Mouse (Mus musculus) heart, embryonic 14.5 days (tissue): ENCODE data around the gene Sbno2. TPM values are rescaled to one million over a fixed set of nuclear protein-coding genes. Genes with fewer than 3 reads are reported as not detected.
"Not testable (repeated sequence)": the region's sequence is repeated elsewhere in the genome, so short reads cannot be mapped to it uniquely, and the experiment has no call there.

ENCODE experiments used
- ATAC-seq: fragments of 200-750 bp; cut with Nextera tagmentation; 2 replicates; pipeline ENCODE4 v1.8.0; 2017; ENCODE audit warnings: low read depth, moderate TSS enrichment; ENCODE audit not compliant: insufficient number of reproducible peaks, insufficient read depth, low FRiP score
- H3K27ac ChIP-seq, 2 experiments: fragments of 200-500 bp in 1 of 2; fragments of 300-500 bp in 1 of 2; sonication (generic) in 1 of 2; replicated peaks in 1 of 2; 2 replicates each; pipeline ENCODE4 v1.5.1; 2012 to 2014; ENCODE audit warnings: low read depth in 2 of 2, low read length in 2 of 2, control low read depth in 1 of 2, mild to moderate bottlenecking in 1 of 2, mixed read lengths in 1 of 2; ENCODE audit not compliant: control insufficient read depth in 1 of 2, insufficient read depth in 1 of 2
- H3K27me3 ChIP-seq: fragments of 300-500 bp; sonication (generic); 2 replicates; pipeline ENCODE4 v1.6.1; 2014; ENCODE audit warnings: mild to moderate bottlenecking, low read length, control low read depth; ENCODE audit not compliant: control insufficient read depth, insufficient read depth
- H3K36me3 ChIP-seq: fragments of 300-500 bp; sonication (generic); 2 replicates; pipeline ENCODE4 v1.6.1; 2014; ENCODE audit warnings: mild to moderate bottlenecking, control low read depth, low read length, mixed read lengths; ENCODE audit not compliant: control insufficient read depth, insufficient read depth
- H3K4me1 ChIP-seq, 2 experiments: fragments of 200-500 bp in 1 of 2; fragments of 300-500 bp in 1 of 2; sonication (generic) in 1 of 2; 2 replicates each; pipeline ENCODE4 v1.6.1; 2012 to 2014; ENCODE audit warnings: low read length in 2 of 2, control low read depth in 1 of 2, mixed read lengths in 1 of 2; ENCODE audit not compliant: control insufficient read depth in 2 of 2, insufficient read depth in 2 of 2
- H3K4me2 ChIP-seq: fragments of 300-500 bp; sonication (generic); 2 replicates; pipeline ENCODE4 v1.6.1; 2014; ENCODE audit warnings: mild to moderate bottlenecking, low read length
- H3K4me3 ChIP-seq, 2 experiments: fragments of 200-500 bp in 1 of 2; fragments of 300-500 bp in 1 of 2; sonication (generic) in 1 of 2; 2 replicates each; pipeline ENCODE4 v1.5.1; 2012 to 2014; ENCODE audit warnings: low read length in 2 of 2, mild to moderate bottlenecking in 2 of 2, control low read depth in 1 of 2, low read depth in 1 of 2, moderate library complexity in 1 of 2; ENCODE audit not compliant: control insufficient read depth in 1 of 2, insufficient read depth in 1 of 2
- H3K9ac ChIP-seq: fragments of 300-500 bp; sonication (generic); 2 replicates; pipeline ENCODE4 v1.6.1; 2014; ENCODE audit warnings: mild to moderate bottlenecking, low read length
- H3K9me3 ChIP-seq: fragments of 300-500 bp; sonication (generic); 2 replicates; pipeline ENCODE4 v1.6.1; 2016; ENCODE audit warnings: low read length, control low read depth; ENCODE audit not compliant: control insufficient read depth
- WGBS: fragments of 180-500 bp; shearing (Covaris S2); extraction: QIAGEN DNeasy Blood & Tissue Kit; methylation state at CpG from one replicate; pipeline ENCODE4 v1.1.7; 2014; 5-methylcytosine and 5-hydroxymethylcytosine counted together
- polyA plus RNA-seq: library from polyadenylated mRNA; unstranded; fragments of >200 nt; fragmentation: Nextera tagmentation; extraction: Ambion mirVana; gene quantifications from 2 replicates; pipeline ENCODE4 v1.2.1, GENCODE M21; 2014

The Sbno2 gene
- polyA plus RNA-seq, 1 experiment from 2014 or later, result 9.5 TPM

DNA sequence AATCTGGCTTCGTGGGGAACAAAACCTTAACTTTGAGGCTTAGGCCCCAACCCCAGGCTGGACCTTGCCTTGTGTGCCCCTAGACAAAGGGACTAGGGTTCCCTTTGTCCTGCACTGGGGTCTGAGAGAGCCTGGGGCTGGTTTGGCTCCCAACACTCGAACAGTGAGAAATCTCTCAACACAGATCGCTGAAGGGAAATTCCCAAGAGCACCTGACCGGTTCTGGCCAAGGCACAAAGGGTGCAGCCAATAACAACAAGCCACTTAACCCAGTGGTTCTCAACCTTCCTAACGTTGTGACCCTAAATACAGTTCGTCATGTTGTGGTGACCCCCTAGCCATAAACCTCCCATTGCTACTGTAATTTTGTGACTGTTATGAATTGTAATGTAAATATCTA, 55.1 kb downstream of the Sbno2 start:
- whole genome bisulfite sequencing, result 36% methylated on average over 6 of the region's 6 CpGs
- peak overlapping the region in 1 of 2 experiments; percentile 79; a peak in 1 of 4 replicates for H3K27ac ChIP-seq
- ATAC-seq, result no peak

GRCm38 (mm10) chr10:80048834-80049233, 56.5 kb downstream of the Sbno2 start:
- H3K9me3 ChIP-seq, result no peaks in the 10 kb centered on the region
- no peaks in the 10 kb centered on the region for H3K36me3 ChIP-seq
- 0 out of 2 replicates have a peak overlapping the region, but pooled peaks have one; percentile 16 for H3K9ac ChIP-seq
- no peak overlapping the region for H3K4me2 ChIP-seq
- ATAC-seq, result no peak
- H3K4me3 ChIP-seq, result no peak overlapping the region
- peaks cover 23 to 46% of the 10 kb centered on the region in 2 experiments for H3K4me1 ChIP-seq
- H3K27me3 ChIP-seq, result no peaks in the 10 kb centered on the region
- 34% methylated on average over 3 of the region's 3 CpGs for WGBS
- H3K27ac ChIP-seq, result peak overlapping the region in 1 of 2 experiments; percentile 19; a peak in 1 of 4 replicates

More for the DNA sequence above, 55.1 kb downstream of the Sbno2 start:
- Histone ChIP-seq H3K4me3 (no peak overlapping the region), H3K27me3 (no peaks in the 10 kb centered on the region), H3K9ac (peak overlapping the region; percentile 31), H3K4me2 (no peak overlapping the region), H3K9me3 (no peaks in the 10 kb centered on the region), H3K4me1 (peaks cover 25 to 55% of the 10 kb centered on the region in 2 experiments), H3K36me3 (peaks cover 3% of the 10 kb centered on the region; the same call in 1 of the 2 replicates)

DNA sequence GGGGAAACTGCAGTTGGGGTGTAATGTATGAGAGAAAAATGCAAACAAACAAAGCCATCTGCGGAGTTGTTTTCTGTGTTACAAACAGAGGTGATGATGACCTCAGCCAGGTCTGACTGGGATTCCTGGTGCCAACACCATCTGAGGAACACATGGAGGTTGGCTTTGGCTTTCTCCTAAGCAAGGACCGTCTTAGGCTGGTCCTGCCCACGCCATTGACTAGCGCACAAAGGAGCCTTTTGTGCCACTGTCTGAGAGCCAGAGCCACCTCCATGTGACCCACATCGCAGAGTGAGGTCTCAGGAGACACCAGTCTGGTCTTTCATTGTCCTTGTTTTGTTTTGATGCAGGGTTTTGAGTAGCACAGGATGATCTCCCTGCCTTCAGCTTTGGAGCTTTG, 57.0 kb downstream of the Sbno2 start:
- peak overlapping the region in 1 of 2 experiments; percentile 19; a peak in 1 of 4 replicates for H3K27ac ChIP-seq
- 34% methylated on average over 5 of the region's 5 CpGs for WGBS
- H3K27me3 ChIP-seq, result no peaks in the 10 kb centered on the region
- ATAC-seq, result no peak
- H3K9me3 ChIP-seq, result no peaks in the 10 kb centered on the region
- H3K4me1 ChIP-seq, result peaks cover 23 to 46% of the 10 kb centered on the region in 2 experiments
- 0 out of 2 replicates have a peak overlapping the region, but pooled peaks have one; percentile 16 for H3K9ac ChIP-seq
- no peaks in the 10 kb centered on the region for H3K36me3 ChIP-seq
- H3K4me3 ChIP-seq, result no peak overlapping the region
- no peak overlapping the region for H3K4me2 ChIP-seq

- no peak within 1 kb of the TSS for H3K9ac ChIP-seq
- no peaks in the 10 kb centered on the region for H3K9me3 ChIP-seq
- no peak for ATAC-seq
- H3K36me3 ChIP-seq, result no peaks in the 10 kb centered on the region
- 61% methylated on average over 9 of the region's 9 CpGs for WGBS
- H3K27ac ChIP-seq, result no peak within 1 kb of the TSS; a peak in 1 of 4 replicates
- H3K4me2 ChIP-seq, result no peak within 1 kb of the TSS
- peaks cover 19 to 37% of the 10 kb centered on the region in 2 experiments for H3K4me1 ChIP-seq
- H3K4me3 ChIP-seq, result no peak within 1 kb of the TSS
- no peaks in the 10 kb centered on the region for H3K27me3 ChIP-seq
These were observed 58.3 kb downstream of the Sbno2 start, which contains the start of gene Gpx4 for GRCm38 (mm10) chr10:80047041-80047565. Gene Gpx4, plus strand, starts transcription at chr10:80047166.

DNA sequence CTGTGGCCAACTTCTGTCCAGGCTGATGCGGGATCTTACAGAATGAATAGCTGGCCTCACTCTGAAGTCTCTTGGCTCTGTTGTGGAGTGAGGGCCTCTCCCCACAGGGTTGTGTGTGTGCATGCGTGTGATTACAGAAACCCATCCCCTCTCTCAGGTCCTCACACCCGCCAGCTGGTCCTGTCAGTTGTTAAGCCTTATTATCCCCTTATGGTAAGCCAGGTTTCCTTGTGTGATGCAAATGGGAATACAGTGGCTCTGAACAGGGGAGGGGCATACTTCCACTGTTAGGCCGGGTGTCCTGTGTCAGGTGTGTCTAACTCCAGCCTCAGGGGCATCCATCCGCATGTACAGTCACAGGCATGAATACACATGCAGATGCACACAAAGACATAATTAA, 59.6 kb downstream of the Sbno2 start:
- no peak for ATAC-seq
- H3K36me3 ChIP-seq, result no peaks in the 10 kb centered on the region
- no peaks in the 10 kb centered on the region for H3K9me3 ChIP-seq
- H3K4me3 ChIP-seq, result no peak overlapping the region
- H3K27me3 ChIP-seq, result no peaks in the 10 kb centered on the region
- no peak overlapping the region for H3K4me2 ChIP-seq
- H3K9ac ChIP-seq, result no peak overlapping the region
- H3K4me1 ChIP-seq, result peaks cover 14 to 24% of the 10 kb centered on the region in 2 experiments; a peak in 3 of 4 replicates
- no peak overlapping the region for H3K27ac ChIP-seq
- 84% methylated on average over 5 of the region's 5 CpGs for WGBS

- whole genome bisulfite sequencing, result 85% methylated on average over 2 of the region's 4 CpGs
- not testable (repeated sequence) for H3K27me3 ChIP-seq, H3K4me2 ChIP-seq, H3K36me3 ChIP-seq, H3K9me3 ChIP-seq, H3K27ac ChIP-seq, ATAC-seq, H3K9ac ChIP-seq, H3K4me3 ChIP-seq
- H3K4me1 ChIP-seq, result peaks cover 11 to 23% of the 10 kb centered on the region in 2 experiments; a peak in 3 of 4 replicates
These were observed 60.0 kb downstream of the Sbno2 start for GRCm38 (mm10) chr10:80045364-80045763.

- no peak for ATAC-seq
- H3K9ac ChIP-seq, result no peak overlapping the region
- 51% methylated on average over 4 of the region's 4 CpGs for WGBS
These were observed 61.3 kb downstream of the Sbno2 start for GRCm38 (mm10) chr10:80044087-80044486.

More at GRCm38 (mm10) chr10:80044087-80044486, 61.3 kb downstream of the Sbno2 start:
- Histone ChIP-seq H3K27me3 (no peaks in the 10 kb centered on the region), H3K27ac (no peak overlapping the region), H3K4me1 (peaks cover 10 to 18% of the 10 kb centered on the region in 2 experiments; a peak in 3 of 4 replicates), H3K4me3 (no peak overlapping the region), H3K36me3 (no peaks in the 10 kb centered on the region), H3K9me3 (no peaks in the 10 kb centered on the region), H3K4me2 (no peak overlapping the region)
